Mouse (Mus musculus) hindbrain, postnatal 0 days (tissue): ENCODE measurements around the gene Slc45a3. TPM values are rescaled to one million over a fixed set of nuclear protein-coding genes. Genes with fewer than 3 reads are reported as not detected.
A peak's percentile ranks its signal among the peaks of the same experiment; 100 is the strongest.

Source experiments
- ATAC-seq: fragments of 200-750 bp; cut with Nextera tagmentation; 2 replicates; pipeline ENCODE4 v1.8.0; 2017; ENCODE audit warnings: mild to moderate bottlenecking, moderate TSS enrichment, moderate library complexity
- DNase-seq: peaks from one replicate; pipeline ENCODE4 v3.0.0-alpha.2; 2015; ENCODE audit warnings: low spot score
- H3K27ac ChIP-seq: fragments of 300-500 bp; sonication (generic); 2 replicates; pipeline ENCODE4 v1.5.1; 2014; ENCODE audit warnings: mild to moderate bottlenecking
- H3K27me3 ChIP-seq: fragments of 300-500 bp; sonication (generic); 2 replicates; pipeline ENCODE4 v1.6.1; 2014; ENCODE audit warnings: low read length, mixed read lengths; ENCODE audit not compliant: insufficient read depth
- H3K36me3 ChIP-seq: fragments of 300-500 bp; sonication (generic); 2 replicates; pipeline ENCODE4 v1.6.1; 2014; ENCODE audit warnings: low read length, mixed read lengths; ENCODE audit not compliant: insufficient read depth
- H3K4me1 ChIP-seq: fragments of 300-500 bp; sonication (generic); 2 replicates; pipeline ENCODE4 v1.6.1; 2014; ENCODE audit warnings: antibody characterized with exemption, low read length, mixed read lengths; ENCODE audit not compliant: insufficient read depth
- H3K4me2 ChIP-seq: fragments of 300-500 bp; sonication (generic); 2 replicates; pipeline ENCODE4 v1.6.1; 2014; ENCODE audit warnings: low read depth, mild to moderate bottlenecking, low read length, moderate library complexity, mixed read lengths
- H3K4me3 ChIP-seq: fragments of 300-500 bp; sonication (generic); 2 replicates; pipeline ENCODE4 v1.5.1; 2014; ENCODE audit warnings: low read length
- H3K9ac ChIP-seq: fragments of 300-500 bp; sonication (generic); replicated peaks from 2 replicates; pipeline ENCODE4 v1.6.1; 2014; ENCODE audit warnings: mild to moderate bottlenecking, low read length, moderate library complexity, mixed read lengths
- H3K9me3 ChIP-seq: fragments of 300-500 bp; sonication (generic); 2 replicates; pipeline ENCODE4 v1.6.1; 2016; ENCODE audit warnings: low read length, mixed read lengths
- CTCF ChIP-seq: IDR thresholded peaks from 2 replicates; pipeline ENCODE4 v1.5.1; 2016; ENCODE audit warnings: antibody characterized with exemption, control low read depth, low read depth
- WGBS: fragments of 180-500 bp; shearing (Covaris S2); extraction: QIAGEN DNeasy Blood & Tissue Kit; methylation state at CpG from one replicate; pipeline ENCODE4 v1.1.7; 2014; 5-methylcytosine and 5-hydroxymethylcytosine counted together
- polyA plus RNA-seq: library from polyadenylated mRNA; unstranded; fragments of >200 nt; fragmentation: Nextera tagmentation; extraction: Ambion mirVana; gene quantifications from 2 replicates; pipeline ENCODE4 v1.2.1, GENCODE M21; 2015
- total RNA-seq: library from RNA; depleted of rRNA; stranded (reverse); fragments of >200 nt; gene quantifications from 2 replicates; pipeline ENCODE4 v1.2.3, GENCODE M21; 2014

Slc45a3 gene
- total and polyA plus RNA-seq, 2 experiments from 2014 or later, result 0.28 to 2.0 TPM

GRCm38 (mm10) chr1:131981378-131982013 is 18.7 kb downstream of the Slc45a3 start:
- DNase-seq (peak; percentile 85), ATAC-seq (peak; percentile 69)
- Histone ChIP-seq H3K9me3 (no peaks in the 10 kb centered on the region), H3K36me3 (no peaks in the 10 kb centered on the region), H3K4me1 (no peaks in the 10 kb centered on the region), H3K9ac (no peak overlapping the region), H3K4me3 (no peak overlapping the region), H3K27me3 (no peaks in the 10 kb centered on the region), H3K27ac (no peak overlapping the region), H3K4me2 (no peak overlapping the region)
- WGBS, result 45% methylated on average over 12 of the region's 12 CpGs
- peak; percentile 90 for TF ChIP-seq CTCF

- Histone ChIP-seq H3K27me3 (no peaks in the 10 kb centered on the region), H3K27ac (no peak overlapping the region), H3K9ac (no peak overlapping the region), H3K4me3 (no peak overlapping the region), H3K36me3 (no peaks in the 10 kb centered on the region), H3K4me2 (no peak overlapping the region), H3K4me1 (no peaks in the 10 kb centered on the region), H3K9me3 (no peaks in the 10 kb centered on the region)
- TF ChIP-seq CTCF, result peak; percentile 97
- ATAC-seq, result peak; percentile 50
- DNase-seq, result peak; percentile 81
- WGBS, result 22% methylated on average over 5 of the region's 5 CpGs
Observed at GRCm38 (mm10) chr1:131982907-131983306, 20.1 kb downstream of the Slc45a3 start.

DNA sequence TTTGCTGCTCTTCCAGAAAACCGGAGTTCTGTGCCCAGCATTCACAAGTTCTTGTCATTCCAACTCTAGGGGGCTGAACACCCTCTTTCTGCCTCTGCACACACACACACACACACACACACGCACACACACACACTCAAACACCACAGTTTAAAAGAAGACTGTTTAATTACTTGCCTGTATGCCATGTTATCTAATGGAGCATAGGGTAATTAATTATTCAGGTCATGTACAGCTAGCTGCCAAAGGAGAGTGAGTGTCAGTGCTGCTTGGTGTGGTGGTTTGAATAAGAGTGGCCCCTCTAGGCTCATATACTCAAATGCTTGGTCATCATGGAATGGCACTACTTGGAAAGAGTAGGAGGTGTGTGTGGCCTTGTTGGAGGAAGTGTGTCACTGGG is 21.0 kb downstream of the Slc45a3 start:
- no peak for TF ChIP-seq CTCF
- no peaks in the 10 kb centered on the region for H3K4me1 ChIP-seq
- no peaks in the 10 kb centered on the region for H3K36me3 ChIP-seq
- WGBS, result 70% methylated on average over 2 of the region's 2 CpGs
- no peak overlapping the region for H3K4me2 ChIP-seq
- no peak for ATAC-seq
- H3K9ac ChIP-seq, result no peak overlapping the region
- DNase-seq, result no peak
- no peak overlapping the region for H3K27ac ChIP-seq
- no peak overlapping the region for H3K4me3 ChIP-seq
- no peaks in the 10 kb centered on the region for H3K9me3 ChIP-seq
- H3K27me3 ChIP-seq, result no peaks in the 10 kb centered on the region

DNA sequence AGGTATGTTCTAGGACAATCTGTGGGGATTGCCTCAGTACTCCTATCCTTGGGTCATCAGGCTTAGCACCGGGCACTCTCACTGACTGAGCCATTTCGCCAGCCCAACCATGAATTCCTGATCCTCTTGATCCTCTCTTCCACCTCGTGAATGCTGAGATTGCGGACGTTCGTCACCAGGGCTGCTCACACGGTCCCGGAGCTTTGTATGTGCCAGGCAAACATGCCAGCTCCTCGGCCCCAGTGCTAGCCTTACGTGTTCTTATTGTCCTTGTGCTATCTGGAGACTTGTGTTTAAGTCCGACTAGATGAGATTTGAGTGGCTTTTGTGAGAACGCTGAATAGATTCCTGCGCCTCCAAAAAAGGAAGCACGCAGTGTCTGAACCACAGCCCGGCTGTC is 24.7 kb downstream of the Slc45a3 start:
- DNase-seq (no peak), ATAC-seq (no peak)
- no peaks in the 10 kb centered on the region for H3K27me3 ChIP-seq
- no peak overlapping the region for H3K4me2 ChIP-seq
- no peak overlapping the region for H3K9ac ChIP-seq
- H3K36me3 ChIP-seq, result no peaks in the 10 kb centered on the region
- H3K4me1 ChIP-seq, result no peaks in the 10 kb centered on the region
- no peak overlapping the region for H3K4me3 ChIP-seq
- H3K27ac ChIP-seq, result no peak overlapping the region
- no peaks in the 10 kb centered on the region for H3K9me3 ChIP-seq
- TF ChIP-seq CTCF, result no peak
- 68% methylated on average over 15 of the region's 15 CpGs for WGBS

DNA sequence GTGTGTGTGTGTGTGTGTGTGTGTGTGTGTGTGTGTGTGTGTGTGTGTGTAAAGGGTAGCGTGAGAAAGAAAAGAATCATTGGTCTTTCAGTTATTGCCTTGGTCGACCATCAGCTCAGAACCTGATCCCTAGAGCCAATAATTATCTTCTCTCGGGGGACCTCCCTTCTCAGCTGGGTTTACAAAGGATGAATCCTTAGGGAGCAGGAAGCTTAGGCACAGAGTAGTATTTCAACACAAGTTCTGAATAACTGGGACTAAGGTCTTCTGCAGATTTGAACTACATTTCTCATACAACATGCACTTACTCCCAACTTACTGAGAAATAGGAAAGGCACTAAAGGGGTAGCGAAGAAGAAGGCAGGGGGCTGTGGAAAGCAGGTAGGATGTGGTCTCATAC is 26.7 kb downstream of the Slc45a3 start:
- no peaks in the 10 kb centered on the region for H3K27me3 ChIP-seq
- H3K9me3 ChIP-seq, result no peaks in the 10 kb centered on the region
- no peak overlapping the region for H3K4me2 ChIP-seq
- no peaks in the 10 kb centered on the region for H3K4me1 ChIP-seq
- H3K27ac ChIP-seq, result no peak overlapping the region
- H3K9ac ChIP-seq, result no peak overlapping the region
- no peak for TF ChIP-seq CTCF
- DNase-seq (no peak), ATAC-seq (no peak)
- 85% methylated on average over 4 of the region's 4 CpGs for WGBS
- no peak overlapping the region for H3K4me3 ChIP-seq
- no peaks in the 10 kb centered on the region for H3K36me3 ChIP-seq

DNA sequence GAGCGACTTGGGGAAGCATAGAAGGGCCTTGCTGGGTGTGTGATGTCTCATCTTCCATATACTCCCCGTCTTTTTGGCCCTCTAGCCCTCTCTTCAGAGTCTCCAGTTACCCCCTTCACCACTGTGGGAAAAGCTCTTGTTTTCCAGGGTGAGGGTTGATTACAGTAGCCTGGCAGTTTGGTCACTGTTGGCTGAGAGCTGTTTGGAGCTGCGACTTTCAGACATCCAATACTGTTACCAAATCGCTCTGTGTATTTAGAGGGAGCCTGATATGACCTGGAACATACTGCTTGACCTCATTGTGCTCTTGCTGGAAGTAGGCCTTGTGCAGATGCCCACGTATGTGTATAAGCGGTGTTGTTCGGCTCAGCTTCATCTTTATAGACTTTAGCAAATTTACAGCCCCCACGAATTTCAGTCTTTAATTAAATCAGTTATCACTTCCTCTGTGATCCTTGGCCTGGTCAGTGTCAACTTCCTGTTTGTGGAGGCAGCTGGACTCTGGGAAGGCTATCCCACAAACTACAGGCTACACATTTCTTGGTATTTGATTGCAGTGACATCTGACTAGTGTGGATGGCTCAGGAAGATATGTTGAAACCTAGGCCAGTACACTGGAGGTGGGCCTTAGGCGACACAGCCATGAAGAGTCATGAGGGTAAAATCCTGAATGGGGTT is 27.5 kb downstream of the Slc45a3 start:
- no peak overlapping the region for H3K4me2 ChIP-seq
- DNase-seq (no peak), ATAC-seq (no peak)
- H3K9ac ChIP-seq, result no peak overlapping the region
- no peak overlapping the region for H3K27ac ChIP-seq
- no peak for TF ChIP-seq CTCF
- H3K36me3 ChIP-seq, result no peaks in the 10 kb centered on the region
- no peaks in the 10 kb centered on the region for H3K9me3 ChIP-seq
- 90% methylated on average over 9 of the region's 9 CpGs for WGBS
- no peak overlapping the region for H3K4me3 ChIP-seq
- H3K27me3 ChIP-seq, result no peaks in the 10 kb centered on the region
- no peaks in the 10 kb centered on the region for H3K4me1 ChIP-seq

DNA sequence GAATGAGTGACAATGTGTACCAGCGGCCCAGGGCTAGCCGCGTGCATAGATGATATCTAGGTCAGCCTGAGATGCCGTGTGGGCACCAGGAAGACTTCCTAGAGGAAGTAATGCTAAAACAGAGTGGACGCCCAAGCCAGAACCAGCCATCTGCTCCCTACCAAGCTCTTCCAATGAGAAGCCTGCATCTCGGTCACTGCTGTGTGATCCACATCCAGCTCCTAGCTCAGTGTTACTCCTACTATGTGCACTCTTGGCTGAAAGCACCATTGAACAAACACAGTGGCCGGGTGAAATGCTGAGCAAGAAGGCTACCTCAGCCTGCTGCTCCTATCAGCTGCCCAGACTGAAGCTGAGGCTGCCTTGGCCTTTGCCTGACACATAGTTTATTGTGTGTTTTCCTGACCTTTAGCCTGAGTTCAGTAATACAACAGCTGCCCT is 29.8 kb downstream of the Slc45a3 start:
- Histone ChIP-seq H3K4me3 (no peak overlapping the region), H3K27ac (no peak overlapping the region), H3K4me2 (no peak overlapping the region), H3K9ac (no peak overlapping the region), H3K36me3 (no peaks in the 10 kb centered on the region), H3K27me3 (no peaks in the 10 kb centered on the region), H3K4me1 (no peaks in the 10 kb centered on the region), H3K9me3 (no peaks in the 10 kb centered on the region)
- ATAC-seq (no peak), DNase-seq (no peak)
- no peak for TF ChIP-seq CTCF
- WGBS, result 84% methylated on average over 7 of the region's 7 CpGs
